Mouse (Mus musculus) spleen, postnatal 14 days (tissue): ENCODE measurements around the gene Ppp2r1b.

ENCODE experiments used
- DNase-seq, 2 experiments: peaks; one replicate each; pipeline ENCODE4 v3.0.0; 2021 to 2022; ENCODE audit warnings: low spot score in 2 of 2

Gene Ppp2r1b

DNA sequence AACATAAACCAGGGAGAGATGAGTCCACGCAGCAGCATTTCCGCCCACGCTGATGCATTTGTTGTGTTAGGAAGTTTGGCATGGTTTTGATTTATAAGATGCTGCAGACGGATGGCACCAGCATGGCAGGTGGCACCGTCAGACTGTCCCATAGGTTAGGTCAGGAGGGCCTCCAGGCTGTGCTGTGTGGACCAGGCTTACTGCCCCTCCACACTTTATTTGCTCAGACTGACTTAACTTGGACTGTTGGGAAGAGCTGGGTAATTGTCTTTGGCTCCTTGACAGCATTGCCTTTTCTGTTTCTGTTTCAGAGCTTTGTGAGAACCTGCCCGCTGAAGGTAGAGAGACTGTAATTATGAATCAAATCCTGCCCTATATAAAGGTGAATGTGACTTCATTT is 21.9 kb downstream of the Ppp2r1b start:
- DNase-seq, result no peak

DNA sequence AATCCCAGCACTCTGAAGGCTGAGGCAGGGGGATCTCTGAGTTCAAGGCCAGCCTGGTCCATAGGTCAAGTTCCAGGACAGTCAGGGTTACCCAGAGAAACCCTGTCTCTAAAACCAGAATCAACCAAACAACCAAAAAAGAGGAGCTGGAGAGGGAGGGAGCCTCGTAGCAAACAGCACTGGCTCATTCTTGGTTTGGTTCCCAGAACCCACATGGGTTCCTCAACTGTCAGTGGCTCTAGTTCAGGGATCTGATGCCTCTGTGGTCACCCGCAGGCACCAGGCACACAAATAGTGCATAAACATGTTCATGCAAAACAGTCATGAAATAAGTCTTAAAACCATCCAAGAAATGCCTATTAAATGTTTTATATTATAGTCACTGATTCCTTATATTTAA is 23.1 kb downstream of the Ppp2r1b start:
- no peak for DNase-seq

DNA sequence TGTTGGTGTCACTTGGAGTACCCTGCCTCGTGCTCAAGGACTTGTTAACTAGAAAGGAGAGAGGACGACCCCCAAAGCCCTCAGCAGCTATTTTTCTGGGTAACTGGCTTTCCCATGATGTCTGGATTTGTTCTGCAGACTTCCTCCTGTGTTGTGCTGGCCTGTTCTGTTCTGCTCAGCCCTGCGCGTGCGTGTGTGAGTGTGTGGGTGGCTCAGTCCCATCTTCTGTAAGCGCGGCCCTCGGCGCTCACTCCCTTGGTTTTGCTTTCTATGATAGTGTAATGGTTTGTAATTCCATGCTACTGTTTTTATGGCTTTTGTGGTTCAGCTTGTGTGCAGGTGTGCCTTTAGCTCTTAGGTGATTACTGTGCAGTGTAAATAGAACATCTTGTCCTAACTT is 28.1 kb downstream of the Ppp2r1b start:
- DNase-seq, result no peak

DNA sequence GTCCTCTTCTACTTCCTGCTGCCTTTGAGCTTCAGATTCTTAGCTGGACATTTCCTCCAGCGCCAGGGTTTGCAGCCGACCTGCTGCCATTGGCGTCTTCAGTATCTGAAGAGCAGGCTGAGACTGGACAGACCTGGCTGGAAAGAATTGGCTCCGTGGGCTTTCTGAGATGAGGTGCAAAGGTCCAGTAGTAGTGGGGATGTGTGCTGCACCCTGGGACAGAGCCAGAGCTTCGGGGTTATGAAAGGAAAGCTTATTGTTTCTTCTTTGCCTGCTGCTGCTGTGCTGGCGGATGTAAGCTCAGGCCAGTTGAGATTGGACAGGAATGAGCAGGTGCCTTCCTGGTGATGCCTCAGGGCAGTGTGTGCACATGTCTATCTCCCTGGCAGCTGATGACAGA is 28.9 kb downstream of the Ppp2r1b start:
- DNase-seq, result no peak

DNA sequence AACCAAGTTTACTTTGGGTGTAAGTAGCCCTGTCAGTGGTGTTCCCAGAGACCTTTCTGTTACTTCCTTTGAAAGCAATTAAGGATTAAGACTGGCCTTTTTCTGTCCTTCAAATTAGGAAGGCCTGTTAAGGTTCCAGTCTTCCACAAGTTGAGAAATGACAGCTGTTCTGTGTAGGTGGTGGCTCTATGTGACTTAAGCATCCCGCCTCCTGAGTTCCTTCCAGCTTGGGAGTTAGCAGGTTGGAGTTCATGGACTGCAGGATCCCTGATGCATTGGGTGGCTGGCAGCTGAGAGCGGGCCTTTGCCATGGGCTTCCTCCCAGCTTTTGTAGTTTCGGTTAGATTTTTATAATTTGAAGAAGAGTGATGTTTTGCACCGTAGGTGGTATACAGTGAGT is 30.4 kb downstream of the Ppp2r1b start:
- no peak for DNase-seq

DNA sequence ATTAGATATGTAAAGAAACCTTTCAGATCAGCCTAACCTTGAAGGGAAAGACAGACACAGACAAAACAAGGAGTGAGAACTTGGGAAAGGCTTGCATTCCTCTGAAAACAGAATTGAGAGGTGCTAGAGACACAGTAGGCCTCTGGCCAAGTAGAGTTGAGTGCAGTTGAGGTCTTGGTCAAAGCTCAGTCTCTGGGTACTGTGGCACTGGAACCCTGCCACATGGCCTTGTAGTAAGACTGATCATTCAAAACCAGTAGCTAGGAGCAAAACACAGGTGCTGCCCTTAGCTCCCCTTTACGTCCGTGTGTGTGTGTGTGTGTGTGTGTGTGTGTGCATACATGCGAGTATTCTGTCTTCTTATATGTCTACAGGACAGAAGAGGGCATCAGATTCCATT is 31.2 kb downstream of the Ppp2r1b start:
- DNase-seq, result no peak

DNA sequence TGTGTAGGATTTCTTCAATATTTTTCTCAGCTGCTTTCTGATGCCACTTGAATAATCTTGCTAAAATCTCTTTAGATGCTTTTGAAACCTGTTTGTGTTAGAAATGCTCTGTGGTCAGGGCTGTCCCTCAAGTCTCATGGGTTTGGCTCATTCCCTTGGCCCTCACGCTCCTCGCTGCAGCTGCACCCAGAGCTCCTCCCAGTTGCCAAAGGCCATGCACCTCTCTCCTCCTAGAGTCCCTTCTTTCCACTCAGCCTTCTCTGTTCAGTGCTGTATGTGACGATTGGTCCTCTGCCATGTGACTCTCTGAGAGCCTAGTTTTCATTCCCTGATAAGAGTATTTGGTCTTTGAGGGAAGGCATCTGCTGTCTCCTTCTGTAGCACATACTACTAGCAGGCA is 32.3 kb downstream of the Ppp2r1b start:
- no peak for DNase-seq

DNA sequence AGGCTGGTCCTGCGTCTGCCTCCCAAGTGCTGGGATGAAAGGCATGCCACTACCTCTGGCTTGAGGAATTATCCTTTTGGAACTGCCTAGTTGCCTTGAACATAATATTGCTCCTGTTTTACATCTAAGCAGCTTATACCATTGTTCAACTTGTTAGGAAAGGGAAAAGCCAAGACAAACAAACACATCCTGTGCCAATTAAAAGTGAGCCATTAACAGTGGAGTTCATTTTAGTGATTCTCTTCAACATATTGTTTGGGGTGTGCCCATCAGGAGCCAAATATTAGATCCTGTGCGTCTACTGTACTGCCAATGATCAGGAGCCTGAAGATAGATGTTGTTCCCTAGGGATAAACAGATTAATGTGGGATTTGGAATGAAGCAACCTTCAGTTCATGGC is 37.1 kb downstream of the Ppp2r1b start:
- DNase-seq, result no peak

DNA sequence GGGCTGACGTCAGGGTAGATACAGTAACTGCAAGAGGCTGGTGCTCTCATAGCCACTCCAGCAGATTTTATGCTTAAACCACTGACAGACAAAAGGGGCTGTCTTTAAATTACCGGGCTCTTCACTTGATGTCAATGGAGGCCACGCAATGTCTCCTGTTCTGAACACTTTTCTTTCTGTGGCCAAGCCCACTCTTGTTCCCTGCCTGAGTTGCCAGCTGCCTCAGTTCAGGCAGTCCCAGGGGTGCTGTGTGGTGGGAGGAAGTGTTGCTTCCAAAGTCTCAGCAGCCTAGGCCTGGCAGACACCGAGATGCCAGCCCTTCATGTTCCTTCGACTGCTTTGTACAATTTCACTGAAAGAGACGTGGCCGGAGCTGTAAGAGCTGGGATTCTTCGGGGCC is 39.0 kb downstream of the Ppp2r1b start:
- DNase-seq, result no peak

DNA sequence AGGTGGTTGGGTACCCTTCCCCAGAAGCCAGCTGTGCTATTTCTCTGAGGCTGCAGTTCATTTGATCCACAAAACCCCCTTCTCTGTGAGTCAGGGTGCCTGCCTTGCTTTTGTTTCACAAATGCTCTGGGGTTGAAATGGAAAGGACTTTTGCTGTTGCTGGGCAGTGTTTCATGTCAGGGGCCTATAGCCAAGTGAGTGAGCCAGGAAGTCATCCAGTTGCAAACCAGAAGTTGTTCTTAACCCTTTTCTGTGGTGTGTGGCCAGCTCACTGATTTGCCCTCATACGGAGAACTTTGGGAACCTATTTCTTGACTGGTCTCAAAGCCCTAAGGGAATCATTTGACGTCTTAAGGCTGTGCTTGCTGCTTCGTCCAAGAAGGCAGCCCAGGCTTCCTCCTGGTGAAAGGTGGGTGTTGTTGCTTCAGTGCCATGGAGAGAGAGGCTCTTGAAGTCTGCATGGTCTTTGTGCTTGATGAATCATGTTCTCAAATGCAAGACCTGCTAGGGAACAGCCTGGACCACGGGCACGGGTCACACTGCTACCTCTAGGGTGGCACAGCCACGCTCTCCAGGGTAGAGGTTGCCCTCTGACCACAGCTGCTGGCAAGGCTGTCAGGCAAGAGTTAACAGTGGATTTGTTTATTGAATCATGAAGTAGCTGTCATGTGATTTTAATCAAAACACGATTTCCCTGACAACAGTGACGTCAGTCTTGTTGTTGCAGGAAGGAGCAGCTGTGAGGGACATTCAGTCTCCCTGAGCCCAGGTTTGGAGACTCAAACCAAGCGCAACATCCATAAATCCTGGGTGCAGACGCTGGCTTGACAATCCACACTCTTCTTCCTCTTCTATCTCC is 39.9 kb downstream of the Ppp2r1b start:
- DNase-seq, result no peak

DNA sequence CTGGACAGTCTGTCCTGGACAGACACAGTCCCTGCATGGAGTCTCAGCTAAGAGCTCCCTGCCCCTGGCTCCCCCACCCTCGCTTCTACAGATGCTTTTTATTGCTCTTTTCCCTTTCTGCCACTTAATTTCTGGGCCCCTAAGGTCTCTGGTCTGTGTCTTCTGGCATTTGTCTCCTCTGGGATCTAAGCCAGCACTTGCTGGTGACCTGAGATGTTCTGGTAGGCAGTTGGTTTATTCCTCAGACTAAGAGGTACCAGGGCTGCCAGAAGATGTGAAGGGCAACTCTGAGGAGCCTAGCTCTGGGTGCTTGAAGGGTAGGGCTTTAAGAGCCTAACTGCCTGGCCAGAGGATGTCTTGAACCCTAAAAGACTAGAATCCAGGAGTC is 40.5 kb downstream of the Ppp2r1b start:
- no peak for DNase-seq

DNA sequence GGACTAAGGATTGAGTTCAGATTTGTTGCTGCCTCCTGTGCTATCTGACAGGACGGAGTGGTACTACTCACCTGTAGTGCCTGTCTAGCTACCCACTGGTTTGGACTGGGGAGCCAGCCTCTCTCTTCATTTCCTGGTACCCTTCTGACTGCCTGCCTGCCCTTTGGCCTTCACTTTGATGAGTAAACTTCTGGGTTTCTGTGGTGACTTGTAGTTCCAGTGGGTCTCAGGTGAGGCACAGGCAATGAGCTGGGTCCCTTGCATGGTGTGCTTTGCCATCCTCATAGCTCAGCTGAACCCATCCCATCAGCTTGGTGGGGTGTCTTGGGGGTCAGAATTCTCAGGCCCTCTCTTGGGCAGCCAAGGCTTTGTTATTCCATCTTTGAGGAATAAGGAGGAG is 41.8 kb downstream of the Ppp2r1b start:
- DNase-seq, result no peak

DNA sequence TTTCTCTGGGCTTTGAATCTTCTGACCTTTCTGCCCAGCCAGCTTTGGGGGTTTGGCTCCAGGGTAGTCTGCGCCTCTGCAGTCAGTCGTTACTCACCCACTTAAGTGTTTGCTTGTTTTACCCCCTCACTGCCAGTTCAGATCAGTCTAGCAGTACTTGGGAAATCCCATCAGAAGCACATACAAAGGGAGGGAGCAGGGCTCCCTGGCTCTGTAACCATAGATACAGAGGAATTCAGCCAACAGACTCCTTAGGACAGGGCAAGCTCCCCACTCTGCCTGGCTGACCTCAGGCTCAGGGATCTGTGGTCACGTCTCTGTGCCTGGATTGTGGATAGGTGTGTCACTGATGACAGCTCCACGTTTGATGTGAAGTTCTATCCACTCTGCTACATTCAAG is 42.2 kb downstream of the Ppp2r1b start:
- DNase-seq, result no peak

DNA sequence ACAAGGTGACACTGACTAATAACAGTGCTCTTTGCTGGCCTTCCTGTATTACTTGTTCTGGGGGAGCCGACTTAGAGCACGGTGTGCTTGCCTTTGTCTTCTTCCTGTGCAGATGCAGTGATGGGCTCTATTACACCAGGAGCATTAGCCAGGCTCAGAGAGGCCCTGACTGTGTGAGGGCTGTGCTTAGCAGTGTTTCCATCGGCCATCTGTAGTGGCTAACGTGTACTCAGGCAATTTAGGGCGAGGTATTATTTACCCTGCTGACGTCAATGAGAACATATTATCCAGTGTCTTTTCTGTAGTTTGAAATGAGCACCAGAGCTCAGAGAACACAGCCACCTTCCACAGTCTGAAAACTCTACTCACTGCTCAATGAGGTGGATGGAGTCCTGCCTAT is 44.1 kb downstream of the Ppp2r1b start:
- DNase-seq, result no peak

DNA sequence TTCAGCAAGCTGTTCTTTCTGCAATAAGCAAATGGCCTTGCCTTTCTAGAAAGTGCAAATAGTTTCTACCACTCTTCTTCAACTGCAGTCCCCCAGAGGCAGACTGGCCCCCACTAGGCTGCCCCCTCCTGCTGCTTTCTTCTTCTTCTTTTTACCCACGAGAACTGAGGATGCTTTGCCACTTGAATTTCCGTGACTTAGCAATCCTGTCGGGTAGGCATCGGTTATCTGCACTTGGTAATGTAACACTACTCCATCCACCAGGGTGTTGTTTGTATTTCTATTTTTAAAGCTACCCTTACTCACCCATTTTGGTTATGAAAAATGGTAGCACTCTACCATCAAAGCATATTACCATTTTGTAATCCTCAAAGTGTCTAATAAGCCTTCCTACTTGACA is 44.9 kb downstream of the Ppp2r1b start:
- DNase-seq, result no peak

DNA sequence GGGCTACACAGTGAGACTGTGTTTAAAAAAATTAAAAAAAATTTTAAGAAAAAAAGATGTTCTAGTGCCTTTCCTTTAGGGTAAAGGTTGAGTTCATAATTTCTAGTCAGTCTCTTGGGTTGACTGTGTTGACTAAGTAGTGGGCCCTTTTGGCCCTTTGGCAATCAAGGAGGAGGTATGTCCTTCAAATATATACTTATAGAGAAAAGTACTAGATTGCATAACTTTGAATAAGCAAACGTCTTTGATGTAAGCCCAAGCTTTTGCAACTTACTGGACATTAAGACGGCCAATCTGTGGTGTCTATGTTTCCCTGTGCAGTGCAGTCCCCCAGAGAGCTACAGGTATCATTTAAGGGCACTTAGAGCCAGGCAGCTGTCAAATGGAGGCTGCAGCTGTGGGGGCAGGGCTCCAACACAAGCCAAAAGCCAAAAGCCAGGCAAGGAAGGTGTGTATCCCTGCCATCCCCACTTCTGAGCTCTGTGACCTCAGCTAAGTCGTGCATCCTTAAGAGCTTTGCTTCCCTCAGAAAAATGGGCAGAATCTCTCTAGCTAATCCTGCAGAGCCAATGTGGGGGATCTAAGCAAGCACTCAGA is 45.5 kb downstream of the Ppp2r1b start:
- DNase-seq, result no peak

DNA sequence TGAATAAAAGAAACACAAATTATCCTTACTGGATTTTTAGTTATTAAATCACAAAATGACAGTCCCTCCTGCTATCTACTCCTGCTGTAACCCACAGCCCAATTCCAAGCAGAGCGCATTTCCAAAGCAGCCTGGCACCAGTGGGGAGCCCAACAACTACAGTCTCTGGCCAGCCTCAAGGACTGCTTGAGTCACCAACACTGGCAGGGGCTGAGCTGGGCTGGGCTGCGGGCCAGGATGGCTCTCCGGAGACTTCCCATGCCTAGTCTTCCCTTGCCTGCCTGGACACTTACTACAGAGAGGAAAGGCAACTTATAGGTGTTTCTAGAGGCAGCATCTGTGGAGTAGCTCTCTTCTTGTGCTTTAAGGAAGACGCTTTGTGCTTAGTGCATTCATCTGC is 48.6 kb downstream of the Ppp2r1b start:
- no peak for DNase-seq

DNA sequence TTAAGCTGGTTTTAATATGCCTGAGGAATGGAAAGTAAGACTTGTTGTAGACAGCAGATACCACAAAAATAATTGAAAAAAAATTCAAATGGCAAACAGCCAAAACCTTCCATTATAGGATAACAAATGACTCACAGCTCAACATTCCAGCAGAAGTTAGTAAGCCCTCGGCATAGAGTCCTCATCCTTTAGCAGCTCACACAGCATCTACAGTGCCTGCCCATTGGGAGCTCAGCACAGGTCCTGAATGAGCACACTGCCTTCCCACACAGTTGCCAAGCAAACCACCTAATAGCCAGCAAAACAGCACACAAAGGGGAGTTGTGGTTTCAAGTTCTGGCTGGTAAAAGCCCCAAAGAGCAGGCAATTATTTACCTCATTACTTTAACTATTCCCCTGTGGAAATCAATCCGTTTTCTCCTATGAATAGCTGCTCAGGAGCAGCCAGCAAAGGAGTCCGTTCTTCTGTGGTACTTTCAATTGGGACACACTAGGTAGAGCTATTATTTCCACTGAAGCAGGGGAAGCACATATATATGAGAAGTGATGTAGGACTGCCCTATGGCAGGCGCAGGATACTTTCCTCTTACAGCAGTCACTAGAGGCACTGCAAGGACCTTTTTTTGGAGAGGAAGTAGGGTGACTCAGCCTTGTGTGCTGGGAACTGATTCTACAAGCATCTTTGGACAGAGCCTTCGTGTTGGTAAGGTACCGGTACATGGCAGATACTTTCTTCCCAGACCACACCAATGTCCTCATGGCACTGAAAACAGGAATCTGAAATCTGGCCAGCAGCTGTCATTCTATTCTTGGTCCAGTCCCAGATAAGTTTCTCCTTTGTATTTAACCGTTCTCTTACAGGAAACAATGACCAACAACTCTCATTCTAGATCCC is 55.2 kb downstream of the Ppp2r1b start:
- DNase-seq, result no peak

DNA sequence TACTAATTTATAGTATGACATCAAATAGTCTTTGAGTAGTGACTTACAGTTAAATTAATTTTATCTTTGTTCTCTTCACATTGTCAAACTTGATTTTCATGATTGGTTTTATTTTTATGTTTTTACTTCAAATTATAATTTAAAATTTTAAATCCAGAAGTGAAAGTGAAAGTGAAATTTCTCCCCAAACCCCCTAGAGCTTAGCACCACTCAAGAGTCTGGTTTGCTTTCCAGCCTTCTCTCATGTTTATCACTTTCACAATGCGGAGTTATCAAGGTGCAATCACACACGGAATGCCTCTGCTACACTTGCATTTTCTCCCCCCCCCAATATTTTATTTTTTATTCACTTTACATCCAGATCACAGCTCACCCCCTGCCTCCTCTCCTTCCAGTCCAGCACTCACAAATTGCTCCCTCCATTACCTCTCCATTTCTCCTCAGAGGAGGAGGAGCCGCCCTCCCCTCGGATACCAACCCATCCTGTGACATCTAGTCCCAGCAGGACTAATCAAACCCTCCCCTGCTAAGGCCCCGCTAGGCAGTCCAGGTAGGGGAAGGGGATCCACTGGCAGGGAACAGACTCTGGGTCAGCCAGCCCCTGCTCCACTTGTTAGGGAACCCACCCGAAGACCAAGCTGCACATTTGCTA is 59.2 kb downstream of the Ppp2r1b start:
- no peak for DNase-seq

DNA sequence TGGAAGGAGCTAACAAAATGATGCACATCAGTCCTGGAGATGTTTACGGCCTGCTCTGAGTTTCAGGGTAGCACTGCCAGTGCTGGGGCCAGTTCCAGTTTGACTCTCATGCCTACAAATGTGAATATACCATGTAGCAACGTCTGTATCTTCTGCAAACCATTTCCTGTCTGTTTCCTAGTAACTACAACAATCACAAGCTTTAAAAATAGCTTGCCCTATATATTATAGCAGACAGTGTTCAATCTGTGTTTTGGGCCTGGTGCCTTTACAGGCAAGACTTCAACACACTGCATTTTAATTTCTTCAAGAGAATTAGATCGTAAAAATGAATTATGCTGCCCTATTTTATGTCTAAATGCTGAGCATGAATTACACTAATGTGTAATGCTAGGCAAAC is 60.2 kb downstream of the Ppp2r1b start:
- no peak for DNase-seq

DNA sequence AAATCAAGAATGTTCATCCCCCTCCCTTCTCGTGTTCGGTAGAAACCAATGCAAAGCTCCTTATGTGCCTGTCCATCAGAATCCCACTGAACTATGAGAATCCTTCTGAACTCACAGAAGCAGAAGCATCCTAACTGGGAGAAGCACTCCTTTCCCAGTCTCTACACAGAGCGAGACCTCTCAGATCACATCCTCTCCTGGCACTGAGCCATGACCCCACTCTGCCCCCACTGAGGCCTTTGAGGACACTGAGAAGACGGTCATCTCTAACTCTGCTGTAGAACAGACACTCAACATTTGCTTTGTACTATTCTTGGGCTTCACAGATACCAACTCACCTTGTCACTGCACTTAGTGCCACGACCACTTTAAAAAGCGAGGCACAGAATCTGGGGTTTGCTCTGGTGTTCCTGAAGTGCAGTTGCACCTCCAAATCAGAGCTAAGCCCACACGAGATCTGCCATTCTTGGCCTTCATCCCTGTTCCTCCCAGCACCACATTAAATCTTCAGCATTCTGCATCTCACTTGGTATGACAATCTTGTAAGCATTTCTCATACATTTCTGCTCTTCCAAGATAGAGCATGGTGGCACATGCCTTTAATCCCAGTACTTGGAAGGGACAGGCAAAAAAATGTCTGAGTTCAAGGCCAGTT is 66.9 kb downstream of the Ppp2r1b start:
- DNase-seq, result no peak

DNA sequence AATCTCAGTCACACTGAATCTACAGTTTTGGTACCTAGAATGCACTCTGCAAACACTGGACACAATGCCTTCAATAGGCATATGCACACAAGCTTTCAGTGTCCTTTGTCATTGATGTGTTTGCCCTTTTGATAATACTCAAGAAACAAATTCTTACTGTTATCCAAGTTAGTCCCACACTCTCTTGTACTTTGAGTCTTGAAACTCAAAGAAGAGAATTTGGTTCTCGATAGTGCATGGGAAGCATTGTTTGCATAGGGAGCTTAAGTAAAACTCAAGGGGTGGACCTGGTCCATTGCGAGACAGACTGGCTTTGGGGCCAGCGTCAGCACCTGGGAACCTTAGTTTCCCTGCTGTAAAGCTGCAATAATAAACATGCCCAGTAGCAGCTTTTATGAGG is 73.0 kb downstream of the Ppp2r1b start:
- DNase-seq, result no peak
